Comparison of ENCODE assay signal across 16 mouse cellular contexts in the genomic region with DNA sequence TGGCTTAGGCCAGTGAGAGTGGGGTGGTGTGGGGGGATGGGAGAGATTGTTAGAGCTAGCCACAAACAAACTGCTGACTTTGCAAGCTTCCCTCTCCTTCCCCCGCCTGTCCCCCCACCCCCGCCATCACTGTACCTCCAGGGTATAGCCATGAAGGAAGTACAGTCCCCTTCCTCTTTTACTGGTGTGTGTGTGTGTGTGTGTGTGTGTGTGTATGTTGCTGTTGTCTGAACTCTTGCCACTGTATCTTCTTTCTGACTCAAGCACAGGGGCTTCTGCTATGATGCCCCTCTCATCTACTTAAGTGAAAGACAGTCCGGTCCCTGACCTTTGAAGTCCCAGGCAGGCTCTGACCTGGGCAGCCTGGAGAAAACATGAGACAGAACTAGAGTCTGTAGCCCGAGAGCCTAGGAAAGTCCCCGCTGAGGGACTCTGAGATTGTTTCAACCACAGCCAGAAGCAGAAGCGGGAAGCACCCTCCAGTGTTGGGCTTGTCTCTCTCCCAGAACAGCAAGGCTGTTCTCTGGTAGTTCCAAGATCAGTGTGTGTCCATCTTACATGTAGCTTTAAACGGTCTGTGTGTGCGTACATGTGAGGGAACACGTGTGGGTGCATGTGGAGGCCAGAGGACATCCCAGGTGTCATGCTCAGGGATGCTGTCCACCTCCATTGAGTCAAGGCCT. TPM values are rescaled to one million over a fixed set of nuclear protein-coding genes. Genes with fewer than 3 reads are reported as not detected.
DNase-seq lines count a peak whose midpoint lies in the region; ATAC-seq and TF ChIP-seq lines count a peak whose summit lies in the region.
"Had no signal": no experiment of that assay in that cellular context is flagged by ENCODE, and none has a peak within 500 bp of the region (broad histone marks: within the 10 kb centered on the region; RNA-seq: fewer than 3 reads in every experiment).

No protein-coding gene starts in this region.

- DNase-seq in heart, adult 18-20 months = no peak
- DNase-seq in testis, postnatal 10 days (ENCODE audit: low spot score) = no peak
- DNase-seq in liver, postnatal 0 days = no peak
- no peak for DNase-seq in layer of hippocampus, adult 8-10 months (ENCODE audit: low spot score in 2 of 2)
- no peak for DNase-seq in cerebellum, adult 2 months
- DNase-seq: adrenal gland, adult 8-10 months; cerebellum, adult 18-20 months; kidney, adult 9 months; right cerebral cortex, postnatal 14 days had no signal

- peaks cover 7% of the 10 kb centered on the region for H3K27me3 ChIP-seq in heart, embryonic 16.5 days (ENCODE audit: control insufficient read depth, insufficient read depth, low read length)
- H3K27me3 ChIP-seq in testis, adult 2 months (ENCODE audit: control insufficient read depth, insufficient read depth, low read length) = no peaks in the 10 kb centered on the region
- peaks cover 4% of the 10 kb centered on the region; the same call in 1 of the 2 replicates for H3K27me3 ChIP-seq in liver, postnatal 0 days (ENCODE audit: insufficient read depth, low read length)
- H3K27me3 ChIP-seq in cerebellum, adult 2 months (ENCODE audit: control insufficient read depth, insufficient read depth, low read length) = no peaks in the 10 kb centered on the region

- H3K4me1 ChIP-seq in heart, embryonic 16.5 days (ENCODE audit: control insufficient read depth, insufficient read depth, low read length) = peaks cover 12% of the 10 kb centered on the region
- peaks cover 7% of the 10 kb centered on the region for H3K4me1 ChIP-seq in testis, adult 2 months (ENCODE audit: control insufficient read depth, insufficient read depth, low read length)
- H3K4me1 ChIP-seq in liver, postnatal 0 days (ENCODE audit: insufficient read depth) = peaks cover 11% of the 10 kb centered on the region
- H3K4me1 ChIP-seq in cerebellum, adult 2 months (ENCODE audit: control insufficient read depth, insufficient read depth, low read length) = 0 out of 2 replicates have a peak, but pooled peaks cover 4% of the 10 kb centered on the region

- H3K27ac ChIP-seq in heart, embryonic 16.5 days (ENCODE audit: low read length) = peak overlapping the region; percentile 13; the same call in 1 of the 2 replicates
- peak overlapping the region; percentile 72 for H3K27ac ChIP-seq in testis, adult 2 months (ENCODE audit: control insufficient read depth, insufficient read depth, low read depth, low read length)
- peak overlapping the region; percentile 58 for H3K27ac ChIP-seq in liver, postnatal 0 days (ENCODE audit: low read depth)
- H3K27ac ChIP-seq in cerebellum, adult 2 months (ENCODE audit: insufficient read depth, low read length) = no peak overlapping the region
- H3K27ac ChIP-seq: midbrain, embryonic 12.5 days; neural tube, embryonic 12.5 days had no signal

- peaks cover 23% of the 10 kb centered on the region for H3K36me3 ChIP-seq in heart, embryonic 16.5 days (ENCODE audit: control insufficient read depth, insufficient read depth)
- no peaks in the 10 kb centered on the region for H3K36me3 ChIP-seq in testis, adult 2 months (ENCODE audit: control insufficient read depth, insufficient read depth, low read length)
- H3K36me3 ChIP-seq in liver, postnatal 0 days (replicated peaks; ENCODE audit: insufficient read depth, low read length) = peaks cover 24% of the 10 kb centered on the region

- no peak for ATAC-seq in heart, embryonic 16.5 days (replicated peaks; ENCODE audit: extremely low read depth, insufficient read depth, low FRiP score)
- peak; percentile 52 for ATAC-seq in liver, postnatal 0 days
- ATAC-seq in erythroid progenitor cell, adult 5-6 weeks (replicated peaks; ENCODE audit: low FRiP score, poor library complexity, severe bottlenecking) = no peak

- TF ChIP-seq CTCF in testis, adult 2 months (IDR thresholded peaks at IDR 0.05; ENCODE audit: control insufficient read depth, insufficient read depth, insufficient replicate concordance, low read depth, low read length) = no peak
- no peak for TF ChIP-seq CTCF in liver, postnatal 0 days (IDR thresholded peaks at IDR 0.05; ENCODE audit: low read depth)
- no peak for TF ChIP-seq CTCF in cerebellum, adult 2 months (IDR thresholded peaks at IDR 0.05; ENCODE audit: borderline replicate concordance, insufficient read depth, low read depth, low read length)

- H3K9me3 ChIP-seq in heart, embryonic 16.5 days (replicated peaks; ENCODE audit: control insufficient read depth, low read length) = no peaks in the 10 kb centered on the region
- H3K9me3 ChIP-seq in liver, postnatal 0 days (ENCODE audit: low read length) = no peaks in the 10 kb centered on the region
- H3K9me3 ChIP-seq: midbrain, embryonic 12.5 days; neural tube, embryonic 12.5 days had no signal

- H3K4me3 ChIP-seq in heart, embryonic 16.5 days (ENCODE audit: low read length) = no peak overlapping the region
- no peak overlapping the region for H3K4me3 ChIP-seq in testis, adult 2 months (ENCODE audit: control insufficient read depth, low read depth, low read length)
- H3K4me3 ChIP-seq in liver, postnatal 0 days (ENCODE audit: low read depth, low read length) = no peak overlapping the region
- no peak overlapping the region for H3K4me3 ChIP-seq in cerebellum, adult 2 months (replicated peaks; ENCODE audit: insufficient read depth, low read depth, low read length)
- H3K4me3 ChIP-seq: midbrain, embryonic 12.5 days; neural tube, embryonic 12.5 days had no signal

- no peak overlapping the region for H3K9ac ChIP-seq in heart, embryonic 16.5 days (ENCODE audit: low read length)
- H3K9ac ChIP-seq in liver, postnatal 0 days (replicated peaks) = no peak overlapping the region
- H3K9ac ChIP-seq: lung, embryonic 14.5 days; midbrain, embryonic 12.5 days; neural tube, embryonic 12.5 days had no signal

- WGBS in heart, embryonic 16.5 days = 77% methylated on average over 9 of the region's 9 CpGs
- WGBS in liver, postnatal 0 days (ENCODE audit: insufficient replicate concordance) = 51% methylated on average over 9 of the region's 9 CpGs
- 82% methylated on average over 9 of the region's 9 CpGs for WGBS in cerebellum, adult 2 months

- TF ChIP-seq POLR2A in testis, adult 2 months (IDR thresholded peaks at IDR 0.05; ENCODE audit: control insufficient read depth, low read depth, low read length) = no peak
- TF ChIP-seq POLR2A in cerebellum, adult 2 months (IDR thresholded peaks at IDR 0.05; ENCODE audit: borderline replicate concordance, insufficient read depth, low read length) = no peak

- H3K4me2 ChIP-seq in heart, embryonic 16.5 days (ENCODE audit: low read depth, low read length) = no peak overlapping the region
- H3K4me2 ChIP-seq in liver, postnatal 0 days (ENCODE audit: low read depth, low read length) = no peak overlapping the region
- H3K4me2 ChIP-seq: lung, embryonic 14.5 days; midbrain, embryonic 12.5 days; neural tube, embryonic 12.5 days had no signal

- no peak for TF ChIP-seq EP300 in liver, postnatal 0 days (IDR thresholded peaks at IDR 0.05; ENCODE audit: low read depth)

RNA-seq across cellular contexts. Expression of a gene that starts 7.8 kb away (rescaled TPM):
- polyA plus RNA-seq in heart, embryonic 16.5 days (2015; fragmentation: Nextera tagmentation; extraction: Ambion mirVana) = 0.05 and 0.09 TPM in 2 replicates
- 1 to 10 TPM in 1 of 2 experiments, under 1 TPM in 1; 0.45 to 1.3 TPM for total RNA-seq in heart, adult 18-20 months (2021)
- polyA plus RNA-seq in testis, adult 2 months (2012; rRNA removed) = 2.6 and 2.7 TPM in 2 replicates
- 0.07 and 0.16 TPM in 2 replicates for polyA plus RNA-seq in liver, postnatal 0 days (2015; fragmentation: Nextera tagmentation; extraction: Ambion mirVana)
- 0.72 and 5.0 TPM in 2 replicates for total RNA-seq in erythroid progenitor cell, adult 5-6 weeks (2015; ENCODE audit: low replicate concordance)
- 0.64 TPM in 1 of 2 replicates, not detected in the other for total RNA-seq in erythroid progenitor cell, adult 5-6 weeks (2017; ENCODE audit: low replicate concordance)
- total RNA-seq in layer of hippocampus, adult 8-10 months (2022) = 1 to 10 TPM in 3 of 4 experiments, under 1 TPM in 1; 0.94 to 3.2 (median 2.1) TPM
- polyA plus RNA-seq in cerebellum, adult 2 months (2012; rRNA removed) = 0.31 and 0.57 TPM in 2 replicates
- polyA plus RNA-seq: hindbrain, embryonic 11.5 days; midbrain, embryonic 12.5 days; neural tube, embryonic 12.5 days had no signal

RNA-seq across cellular contexts. Expression of a gene that starts 18.3 kb away (rescaled TPM):
- polyA plus RNA-seq in heart, embryonic 16.5 days (2015; fragmentation: Nextera tagmentation; extraction: Ambion mirVana) = 217 and 223 TPM in 2 replicates
- total RNA-seq in heart, adult 18-20 months (2021) = 100 to 1,000 TPM; 345 to 482 TPM
- polyA plus RNA-seq in testis, adult 2 months (2012; rRNA removed) = 123 and 139 TPM in 2 replicates
- polyA plus RNA-seq in liver, postnatal 0 days (2015; fragmentation: Nextera tagmentation; extraction: Ambion mirVana) = 131 and 146 TPM in 2 replicates
- total RNA-seq in erythroid progenitor cell, adult 5-6 weeks (2015; ENCODE audit: low replicate concordance) = 44.0 and 57.7 TPM in 2 replicates
- 37.1 and 38.0 TPM in 2 replicates for total RNA-seq in erythroid progenitor cell, adult 5-6 weeks (2017; ENCODE audit: low replicate concordance)
- 100 to 1,000 TPM; 146 to 162 (median 156) TPM for total RNA-seq in layer of hippocampus, adult 8-10 months (2022)
- 117 and 134 TPM in 2 replicates for polyA plus RNA-seq in cerebellum, adult 2 months (2012; rRNA removed)

RNA-seq across cellular contexts. Expression of a gene that starts 27.3 kb away (rescaled TPM):
- 55.7 and 61.6 TPM in 2 replicates for polyA plus RNA-seq in heart, embryonic 16.5 days (2015; fragmentation: Nextera tagmentation; extraction: Ambion mirVana)
- 100 to 1,000 TPM; 229 to 242 TPM for total RNA-seq in heart, adult 18-20 months (2021)
- polyA plus RNA-seq in testis, adult 2 months (2012; rRNA removed) = 12.1 and 13.5 TPM in 2 replicates
- polyA plus RNA-seq in liver, postnatal 0 days (2015; fragmentation: Nextera tagmentation; extraction: Ambion mirVana) = 22.4 and 23.0 TPM in 2 replicates
- total RNA-seq in erythroid progenitor cell, adult 5-6 weeks (2015; ENCODE audit: low replicate concordance) = 11.2 and 14.7 TPM in 2 replicates
- total RNA-seq in erythroid progenitor cell, adult 5-6 weeks (2017; ENCODE audit: low replicate concordance) = 1.8 and 17.5 TPM in 2 replicates
- total RNA-seq in layer of hippocampus, adult 8-10 months (2022) = 10 to 100 TPM; 53.5 to 61.3 (median 56.8) TPM
- polyA plus RNA-seq in cerebellum, adult 2 months (2012; rRNA removed) = 54.7 and 59.1 TPM in 2 replicates

RNA-seq across cellular contexts. Expression of a gene that starts 30.6 kb away (rescaled TPM):
- 25.0 and 27.7 TPM in 2 replicates for polyA plus RNA-seq in heart, embryonic 16.5 days (2015; fragmentation: Nextera tagmentation; extraction: Ambion mirVana)
- 10 to 100 TPM; 11.8 to 15.0 TPM for total RNA-seq in heart, adult 18-20 months (2021)
- 31.3 and 40.6 TPM in 2 replicates for polyA plus RNA-seq in testis, adult 2 months (2012; rRNA removed)
- 11.0 and 11.1 TPM in 2 replicates for polyA plus RNA-seq in liver, postnatal 0 days (2015; fragmentation: Nextera tagmentation; extraction: Ambion mirVana)
- 9.4 and 25.6 TPM in 2 replicates for total RNA-seq in erythroid progenitor cell, adult 5-6 weeks (2015; ENCODE audit: low replicate concordance)
- 6.1 and 10.3 TPM in 2 replicates for total RNA-seq in erythroid progenitor cell, adult 5-6 weeks (2017; ENCODE audit: low replicate concordance)
- total RNA-seq in layer of hippocampus, adult 8-10 months (2022) = 10 to 100 TPM; 21.7 to 27.4 (median 23.0) TPM
- 36.0 and 38.9 TPM in 2 replicates for polyA plus RNA-seq in cerebellum, adult 2 months (2012; rRNA removed)

RNA-seq across cellular contexts. Expression of a gene that starts 50.7 kb away (rescaled TPM):
- polyA plus RNA-seq in heart, embryonic 16.5 days (2015; fragmentation: Nextera tagmentation; extraction: Ambion mirVana) = 29.3 and 30.6 TPM in 2 replicates
- total RNA-seq in heart, adult 18-20 months (2021) = 1 to 10 TPM; 4.0 to 4.2 TPM
- 72.2 and 74.2 TPM in 2 replicates for polyA plus RNA-seq in testis, adult 2 months (2012; rRNA removed)
- polyA plus RNA-seq in liver, postnatal 0 days (2015; fragmentation: Nextera tagmentation; extraction: Ambion mirVana) = 13.0 and 14.5 TPM in 2 replicates
- 28.1 and 28.9 TPM in 2 replicates for total RNA-seq in erythroid progenitor cell, adult 5-6 weeks (2015; ENCODE audit: low replicate concordance)
- 12.7 and 19.5 TPM in 2 replicates for total RNA-seq in erythroid progenitor cell, adult 5-6 weeks (2017; ENCODE audit: low replicate concordance)
- 10 to 100 TPM; 14.7 to 17.7 (median 16.2) TPM for total RNA-seq in layer of hippocampus, adult 8-10 months (2022)
- polyA plus RNA-seq in cerebellum, adult 2 months (2012; rRNA removed) = 3.9 and 4.4 TPM in 2 replicates
